Comparison of ENCODE assay signal across 8 mouse cellular contexts in the genomic region with DNA sequence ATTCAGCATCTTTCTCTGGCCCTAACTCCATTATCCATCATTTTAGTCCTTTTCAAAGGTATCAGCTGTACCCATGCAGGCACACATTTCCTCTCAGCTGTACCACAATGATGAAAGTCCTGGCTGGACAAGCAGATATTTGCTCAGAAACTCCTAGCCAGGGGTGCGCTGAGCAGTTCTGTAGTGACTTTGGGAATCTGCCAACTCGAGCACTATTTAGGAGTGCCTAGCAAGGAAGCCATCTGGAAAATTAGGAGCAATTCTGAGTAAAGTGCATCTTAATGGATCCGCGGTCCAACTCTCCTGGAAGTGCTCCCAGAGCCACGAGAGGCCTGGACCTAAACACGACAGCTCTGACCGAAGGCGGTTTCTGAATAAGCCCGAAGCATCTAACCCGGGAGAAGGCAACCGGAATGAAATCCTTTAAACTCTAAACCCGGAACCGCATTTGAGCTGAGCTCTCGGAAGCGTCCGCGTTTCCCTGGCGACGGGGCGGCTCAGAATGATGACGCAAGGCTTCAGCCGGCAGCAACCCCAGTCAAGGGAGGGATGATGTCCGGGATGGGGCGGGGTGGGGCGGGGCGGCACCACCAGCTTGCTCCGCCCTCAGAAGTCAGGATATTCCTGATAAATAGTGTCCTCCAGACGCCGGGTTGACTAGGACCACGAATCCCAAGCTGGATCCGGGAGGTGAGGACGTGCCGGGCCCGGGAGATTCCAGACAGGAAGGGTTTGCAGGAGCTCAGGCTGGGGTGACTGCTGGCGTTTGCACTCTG. TPM values are rescaled to one million over a fixed set of nuclear protein-coding genes. Genes with fewer than 3 reads are reported as not detected.
DNase-seq lines count a peak whose midpoint lies in the region; ATAC-seq lines count a peak whose summit lies in the region.

Gene Acox3, plus strand, starts transcription at position 596 of the 776 bp plus-strand sequence.

- peak within 1 kb of the TSS; percentile 86 for H3K4me2 ChIP-seq in intestine, embryonic 14.5 days (ENCODE audit: low read length)

- no peaks in the 10 kb centered on the region for H3K27me3 ChIP-seq in intestine, embryonic 14.5 days (replicated peaks; ENCODE audit: control insufficient read depth, insufficient read depth, low read length)

- H3K36me3 ChIP-seq in intestine, embryonic 14.5 days (ENCODE audit: control insufficient read depth, insufficient read depth, low read length): no peaks in the 10 kb centered on the region

- peak; percentile 97 to 98 for DNase-seq in adrenal gland, adult (ENCODE audit: inconsistent age in 2 of 2, low spot score in 1 of 2)
- DNase-seq in embryo, embryonic 10.5 days (ENCODE audit: low spot score): peak; percentile 96
- peak; percentile 94 for DNase-seq in gastrocnemius, postnatal 25 days
- peak; percentile 95 for DNase-seq in intestine, embryonic 14.5 days (ENCODE audit: low spot score)
- peak; percentile 96 to 98 for DNase-seq in left cerebral cortex, postnatal 14 days (ENCODE audit: low spot score in 2 of 2)
- DNase-seq in mesoderm, embryonic 11.5 days (ENCODE audit: low read depth, low spot score): peak; percentile 95
- DNase-seq in right cerebral cortex, postnatal 36 days (ENCODE audit: low spot score in 2 of 2): peak; percentile 98
- peak; percentile 94 for DNase-seq in yolk sac, embryonic 10.5 days (ENCODE audit: low spot score)

- peaks cover 9% of the 10 kb centered on the region; the same call in 1 of the 2 replicates for H3K4me1 ChIP-seq in intestine, embryonic 14.5 days (replicated peaks; ENCODE audit: control insufficient read depth, insufficient read depth, low read length)

- H3K4me3 ChIP-seq in intestine, embryonic 14.5 days (ENCODE audit: low read depth, low read length): peak within 1 kb of the TSS; percentile 77

- peak within 1 kb of the TSS; percentile 58 for H3K9ac ChIP-seq in intestine, embryonic 14.5 days (ENCODE audit: low read length)

- under 1% methylated on average over 35 of the region's 35 CpGs for WGBS in intestine, embryonic 14.5 days

- no peaks in the 10 kb centered on the region for H3K9me3 ChIP-seq in intestine, embryonic 14.5 days (ENCODE audit: control insufficient read depth, low read length)

- ATAC-seq in intestine, embryonic 14.5 days (replicated peaks; ENCODE audit: low FRiP score, low TSS enrichment, low read depth): peak; percentile 94

- peak within 1 kb of the TSS; percentile 55; the same call in 1 of the 2 replicates for H3K27ac ChIP-seq in intestine, embryonic 14.5 days (ENCODE audit: low read depth)

- intact Hi-C loops in left cerebral cortex, postnatal 14 days (cut with DNase I): loop anchor here (10.0 kb wide), 1 partner anchor 282 kb away; no protein-coding TSS in a partner anchor

RNA-seq across cellular contexts. Expression of gene Acox3, which starts in this region (rescaled TPM):
- total RNA-seq in gastrocnemius, postnatal 25 days (2021): 10 to 100 TPM; 16.4 to 18.9 TPM
- 13.2 and 15.1 TPM in 2 replicates for polyA plus RNA-seq in intestine, embryonic 14.5 days (2014; fragmentation: Nextera tagmentation; extraction: Ambion mirVana)
- 10 to 100 TPM; 24.8 to 29.5 TPM for total RNA-seq in left cerebral cortex, postnatal 14 days (2021)

Comparison
In these comparisons a context has a peak if more than half of its experiments do, and no peak if none do; other contexts are left out.
1. Peak in every context shown above with its lines: DNase-seq, ATAC-seq, H3K4me3 ChIP-seq and H3K27ac ChIP-seq.